10 mouse cellular contexts compared by ENCODE assay signal in the genomic region with DNA sequence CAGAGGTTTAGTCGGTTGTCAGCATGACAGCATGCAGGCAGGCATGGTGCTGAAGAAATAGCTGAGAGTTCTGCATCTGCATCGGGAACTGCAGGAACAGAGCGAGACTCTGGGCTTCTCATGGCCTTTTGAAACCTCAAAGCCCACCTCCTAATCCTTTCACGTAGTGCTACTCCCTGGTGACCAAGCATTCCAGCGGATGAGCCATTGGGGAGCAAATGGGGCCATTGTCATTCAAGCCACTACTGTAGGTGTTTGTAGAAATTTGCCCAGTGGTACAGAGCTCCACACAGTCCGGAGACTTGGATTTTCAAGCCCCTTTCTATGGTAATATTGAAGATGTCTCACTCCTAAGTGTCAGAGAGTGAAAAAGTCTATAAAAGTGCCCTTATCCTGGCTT. TPM values are rescaled to one million over a fixed set of nuclear protein-coding genes. Genes with fewer than 3 reads are reported as not detected.
DNase-seq lines count a peak whose midpoint lies in the region; ATAC-seq and TF ChIP-seq lines count a peak whose summit lies in the region.
"Had no signal": no experiment of that assay in that cellular context is flagged by ENCODE, and none has a peak within 500 bp of the region (broad histone marks: within the 10 kb centered on the region; RNA-seq: fewer than 3 reads in every experiment).

No protein-coding gene starts in this region.

- peaks cover 12% of the 10 kb centered on the region for H3K4me1 ChIP-seq in lung, embryonic 16.5 days (replicated peaks; ENCODE audit: control insufficient read depth, insufficient read depth, low read length)
- H3K4me1 ChIP-seq in forebrain, embryonic 12.5 days: peaks cover 19% of the 10 kb centered on the region
- H3K4me1 ChIP-seq in limb, embryonic 14.5 days (ENCODE audit: control insufficient read depth, insufficient read depth, low read length): peaks cover 6% of the 10 kb centered on the region
- H3K4me1 ChIP-seq in small intestine, adult 2 months (ENCODE audit: control insufficient read depth, insufficient read depth, insufficient read length, low read length): no peaks in the 10 kb centered on the region; the same call in 1 of the 2 replicates

- peaks cover 34% of the 10 kb centered on the region for H3K36me3 ChIP-seq in lung, embryonic 16.5 days (ENCODE audit: control insufficient read depth, insufficient read depth, low read length)
- peaks cover 45% of the 10 kb centered on the region for H3K36me3 ChIP-seq in forebrain, embryonic 12.5 days (replicated peaks)
- peaks cover 45% of the 10 kb centered on the region for H3K36me3 ChIP-seq in limb, embryonic 14.5 days (ENCODE audit: control insufficient read depth, insufficient read depth, low read length)
- H3K36me3 ChIP-seq in small intestine, adult 2 months (ENCODE audit: control insufficient read depth, insufficient read depth, low read length): peaks cover 29% of the 10 kb centered on the region

- no peak for ATAC-seq in lung, embryonic 16.5 days (ENCODE audit: low read depth)
- no peak for ATAC-seq in forebrain, embryonic 12.5 days (ENCODE audit: low FRiP score)
- ATAC-seq in limb, embryonic 14.5 days (ENCODE audit: low FRiP score, low read depth): no peak
- ATAC-seq in erythroblast, adult 5-6 weeks (replicated peaks; ENCODE audit: low FRiP score, poor library complexity, severe bottlenecking): no peak

- H3K4me3 ChIP-seq in lung, embryonic 16.5 days (ENCODE audit: low read length): no peak overlapping the region
- H3K4me3 ChIP-seq in forebrain, embryonic 12.5 days (replicated peaks): peak overlapping the region; percentile 73; the same call in 1 of the 2 replicates
- peak overlapping the region; percentile 73; the same call in 1 of the 2 replicates for H3K4me3 ChIP-seq in limb, embryonic 14.5 days (replicated peaks; ENCODE audit: low read length)
- 0 out of 2 replicates have a peak overlapping the region, but pooled peaks have one; percentile 8 for H3K4me3 ChIP-seq in small intestine, adult 2 months (ENCODE audit: low read depth, low read length)

- H3K9me3 ChIP-seq in lung, embryonic 16.5 days (ENCODE audit: control insufficient read depth, low read length): no peaks in the 10 kb centered on the region
- H3K9me3 ChIP-seq in forebrain, embryonic 12.5 days: no peaks in the 10 kb centered on the region
- H3K9me3 ChIP-seq in limb, embryonic 14.5 days (ENCODE audit: control insufficient read depth, low read length): no peaks in the 10 kb centered on the region

- H3K4me2 ChIP-seq in lung, embryonic 16.5 days (ENCODE audit: low read depth, low read length): peak overlapping the region; percentile 79; the same call in 1 of the 2 replicates
- H3K4me2 ChIP-seq in forebrain, embryonic 12.5 days: peak overlapping the region; percentile 83
- peak overlapping the region; percentile 59; the same call in 1 of the 2 replicates for H3K4me2 ChIP-seq in limb, embryonic 14.5 days (replicated peaks; ENCODE audit: low read depth, low read length, severe bottlenecking)

- no peak overlapping the region for H3K27ac ChIP-seq in lung, embryonic 16.5 days (ENCODE audit: low read length)
- no peak overlapping the region for H3K27ac ChIP-seq in forebrain, embryonic 12.5 days
- H3K27ac ChIP-seq in limb, embryonic 14.5 days (replicated peaks; ENCODE audit: low read depth, low read length): no peak overlapping the region
- no peak overlapping the region for H3K27ac ChIP-seq in small intestine, adult 2 months (ENCODE audit: insufficient read depth, low read depth, low read length)

- TF ChIP-seq CTCF in small intestine, adult 2 months (IDR thresholded peaks at IDR 0.05; ENCODE audit: extremely low read depth, insufficient read length, insufficient replicate concordance, low read depth, low read length): no peak

- no peaks in the 10 kb centered on the region for H3K27me3 ChIP-seq in lung, embryonic 16.5 days (ENCODE audit: control insufficient read depth, insufficient read depth, low read depth, low read length)
- no peaks in the 10 kb centered on the region for H3K27me3 ChIP-seq in forebrain, embryonic 12.5 days
- H3K27me3 ChIP-seq in limb, embryonic 14.5 days (ENCODE audit: control insufficient read depth, insufficient read depth, low read length): no peaks in the 10 kb centered on the region
- no peaks in the 10 kb centered on the region for H3K27me3 ChIP-seq in small intestine, adult 2 months (ENCODE audit: control insufficient read depth, insufficient read depth, low read length)

- 67% methylated on average over 6 of the region's 6 CpGs for WGBS in lung, embryonic 16.5 days
- 42% methylated on average over 6 of the region's 6 CpGs for WGBS in forebrain, embryonic 12.5 days
- 66% methylated on average over 6 of the region's 6 CpGs for WGBS in limb, embryonic 14.5 days
- WGBS in small intestine, adult 2 months: 73% methylated on average over 6 of the region's 6 CpGs

- no peak overlapping the region for H3K9ac ChIP-seq in lung, embryonic 16.5 days (ENCODE audit: low read length)
- no peak overlapping the region for H3K9ac ChIP-seq in forebrain, embryonic 12.5 days
- no peak overlapping the region; the same call in 1 of the 2 replicates for H3K9ac ChIP-seq in limb, embryonic 14.5 days (ENCODE audit: low read depth, low read length, severe bottlenecking)

- no peak for DNase-seq in lung, postnatal 10 days
- no peak for DNase-seq in limb, embryonic 14.5 days (ENCODE audit: low spot score)
- no peak for DNase-seq in adrenal gland, adult 8-10 months
- no peak for DNase-seq in thymus, postnatal 10 days (ENCODE audit: low spot score in 2 of 2)

- TF ChIP-seq POLR2A in limb, embryonic 14.5 days (IDR thresholded peaks at IDR 0.05; ENCODE audit: borderline replicate concordance, extremely low read depth, insufficient read depth, insufficient read length): no peak
- no peak for TF ChIP-seq POLR2A in small intestine, adult 2 months (IDR thresholded peaks at IDR 0.05; ENCODE audit: low read depth, low read length)

RNA-seq across cellular contexts. Expression of a gene that starts 1.4 kb away (rescaled TPM):
- polyA plus RNA-seq in lung, embryonic 16.5 days (2015; fragmentation: Nextera tagmentation; extraction: Ambion mirVana): 33.5 and 40.4 TPM in 2 replicates
- 58.2 and 66.0 TPM in 2 replicates for polyA plus RNA-seq in forebrain, embryonic 12.5 days (2016; fragmentation: Nextera tagmentation; extraction: Ambion mirVana)
- polyA plus RNA-seq in limb, embryonic 14.5 days (2012; rRNA removed): 45.9 and 47.9 TPM in 2 replicates
- 42.7 and 46.5 TPM in 2 replicates for polyA plus RNA-seq in limb, embryonic 14.5 days (2014; fragmentation: Nextera tagmentation; extraction: Ambion mirVana)
- polyA plus RNA-seq in small intestine, adult 2 months (2012; rRNA removed): 11.2 and 16.9 TPM in 2 replicates
- 10 to 100 TPM; 31.5 to 50.1 (median 45.6) TPM for total RNA-seq in adrenal gland, adult 8-10 months (2022)
- total RNA-seq in erythroblast, adult 5-6 weeks (2015; ENCODE audit: low replicate concordance): 3.1 TPM in 1 of 2 replicates, not detected in the other
- total RNA-seq in erythroblast, adult 5-6 weeks (2017; ENCODE audit: low replicate concordance): 2.5 and 4.2 TPM in 2 replicates

RNA-seq across cellular contexts. Expression of a gene that starts 6.6 kb away (rescaled TPM):
- polyA plus RNA-seq in lung, embryonic 16.5 days (2015; fragmentation: Nextera tagmentation; extraction: Ambion mirVana): 0.25 and 0.43 TPM in 2 replicates
- polyA plus RNA-seq in forebrain, embryonic 12.5 days (2016; fragmentation: Nextera tagmentation; extraction: Ambion mirVana): 1.3 and 1.7 TPM in 2 replicates
- 3.6 TPM in 2 replicates for polyA plus RNA-seq in limb, embryonic 14.5 days (2012; rRNA removed)
- polyA plus RNA-seq in limb, embryonic 14.5 days (2014; fragmentation: Nextera tagmentation; extraction: Ambion mirVana): 1.5 TPM in 2 replicates
- polyA plus RNA-seq in small intestine, adult 2 months (2012; rRNA removed): 0.30 and 0.61 TPM in 2 replicates
- total RNA-seq in adrenal gland, adult 8-10 months (2022): 1 to 10 TPM in 1 of 4 experiments, under 1 TPM in 3; 0.20 to 1.2 (median 0.66) TPM
- total RNA-seq in erythroblast, adult 5-6 weeks (2015; ENCODE audit: low replicate concordance): not detected in 2 replicates
- total RNA-seq in erythroblast, adult 5-6 weeks (2017; ENCODE audit: low replicate concordance): not detected in 2 replicates

RNA-seq across cellular contexts. Expression of a gene that starts 27.9 kb away (rescaled TPM):
- 93.3 and 109 TPM in 2 replicates for polyA plus RNA-seq in lung, embryonic 16.5 days (2015; fragmentation: Nextera tagmentation; extraction: Ambion mirVana)
- 34.2 and 41.1 TPM in 2 replicates for polyA plus RNA-seq in forebrain, embryonic 12.5 days (2016; fragmentation: Nextera tagmentation; extraction: Ambion mirVana)
- polyA plus RNA-seq in limb, embryonic 14.5 days (2012; rRNA removed): 73.9 and 83.1 TPM in 2 replicates
- polyA plus RNA-seq in limb, embryonic 14.5 days (2014; fragmentation: Nextera tagmentation; extraction: Ambion mirVana): 52.0 and 54.5 TPM in 2 replicates
- polyA plus RNA-seq in small intestine, adult 2 months (2012; rRNA removed): 23.7 and 32.9 TPM in 2 replicates
- total RNA-seq in adrenal gland, adult 8-10 months (2022): 100 to 1,000 TPM; 209 to 364 (median 285) TPM
- 0.77 and 6.1 TPM in 2 replicates for total RNA-seq in erythroblast, adult 5-6 weeks (2015; ENCODE audit: low replicate concordance)
- 5.3 and 6.4 TPM in 2 replicates for total RNA-seq in erythroblast, adult 5-6 weeks (2017; ENCODE audit: low replicate concordance)

RNA-seq across cellular contexts. Expression of a gene that starts 32.2 kb away (rescaled TPM):
- polyA plus RNA-seq in lung, embryonic 16.5 days (2015; fragmentation: Nextera tagmentation; extraction: Ambion mirVana): not detected in 2 replicates
- not detected in 2 replicates for polyA plus RNA-seq in forebrain, embryonic 12.5 days (2016; fragmentation: Nextera tagmentation; extraction: Ambion mirVana)
- polyA plus RNA-seq in limb, embryonic 14.5 days (2012; rRNA removed): not detected in 2 replicates
- polyA plus RNA-seq in limb, embryonic 14.5 days (2014; fragmentation: Nextera tagmentation; extraction: Ambion mirVana): not detected in 2 replicates
- polyA plus RNA-seq in small intestine, adult 2 months (2012; rRNA removed): not detected in 2 replicates
- not detected for total RNA-seq in adrenal gland, adult 8-10 months (2022)
- not detected in 2 replicates for total RNA-seq in erythroblast, adult 5-6 weeks (2015; ENCODE audit: low replicate concordance)
- total RNA-seq in erythroblast, adult 5-6 weeks (2017; ENCODE audit: low replicate concordance): not detected in 2 replicates
- total RNA-seq: granulocyte monocyte progenitor cell, adult 5-6 weeks; neutrophil, adult 5-6 weeks had no signal

RNA-seq across cellular contexts. Expression of a gene that starts 32.6 kb away (rescaled TPM):
- polyA plus RNA-seq in lung, embryonic 16.5 days (2015; fragmentation: Nextera tagmentation; extraction: Ambion mirVana): not detected in 2 replicates
- not detected in 2 replicates for polyA plus RNA-seq in forebrain, embryonic 12.5 days (2016; fragmentation: Nextera tagmentation; extraction: Ambion mirVana)
- polyA plus RNA-seq in limb, embryonic 14.5 days (2012; rRNA removed): 0.31 and 1.2 TPM in 2 replicates
- polyA plus RNA-seq in limb, embryonic 14.5 days (2014; fragmentation: Nextera tagmentation; extraction: Ambion mirVana): not detected in 2 replicates
- 0.15 TPM in 1 of 2 replicates, not detected in the other for polyA plus RNA-seq in small intestine, adult 2 months (2012; rRNA removed)
- total RNA-seq in adrenal gland, adult 8-10 months (2022): not detected
- 35.1 and 35.2 TPM in 2 replicates for total RNA-seq in erythroblast, adult 5-6 weeks (2015; ENCODE audit: low replicate concordance)
- total RNA-seq in erythroblast, adult 5-6 weeks (2017; ENCODE audit: low replicate concordance): 59.2 and 65.9 TPM in 2 replicates
- total RNA-seq: neutrophil, adult 5-6 weeks had no signal
